Mouse (Mus musculus): ENCODE results near the gene Lamc3.

Gene Lamc3

GRCm38 (mm10) chr2:31934551-31934950 lies 47.5 kb downstream of the Lamc3 start:
- in situ Hi-C loops (cut with MboI, MseI) = no loop called here

GRCm38 (mm10) chr2:31935054-31935453 lies 48.0 kb downstream of the Lamc3 start:
- in situ Hi-C loops (cut with MboI, MseI) = no loop called here

- in situ Hi-C loops (cut with MboI, MseI) = no loop called here
Measured at GRCm38 (mm10) chr2:31938298-31938697, 51.2 kb downstream of the Lamc3 start.

- in situ Hi-C loops (cut with MboI, MseI) = no loop called here
Measured at GRCm38 (mm10) chr2:31943011-31943410, 55.9 kb downstream of the Lamc3 start.

GRCm38 (mm10) chr2:31945580-31945979 lies 58.5 kb downstream of the Lamc3 start:
- in situ Hi-C loops (cut with MboI, MseI) = no loop called here

GRCm38 (mm10) chr2:31948392-31948791 lies 61.3 kb downstream of the Lamc3 start:
- in situ Hi-C loops (cut with MboI, MseI) = no loop called here

GRCm38 (mm10) chr2:31948801-31949200 lies 61.7 kb downstream of the Lamc3 start:
- in situ Hi-C loops (cut with MboI, MseI) = no loop called here

GRCm38 (mm10) chr2:31950058-31950871 lies 63.2 kb downstream of the Lamc3 start, which contains the start of gene Aif1l:
Aif1l (plus strand) TSS chr2:31950139.
- in situ Hi-C loops (cut with MboI, MseI) = no loop called here

GRCm38 (mm10) chr2:31950966-31951365 lies 63.9 kb downstream of the Lamc3 start:
- in situ Hi-C loops (cut with MboI, MseI) = no loop called here

GRCm38 (mm10) chr2:31952236-31952635 lies 65.1 kb downstream of the Lamc3 start:
- in situ Hi-C loops (cut with MboI, MseI) = no loop called here

GRCm38 (mm10) chr2:31952725-31953124 lies 65.6 kb downstream of the Lamc3 start:
- in situ Hi-C loops (cut with MboI, MseI) = no loop called here

- in situ Hi-C loops (cut with MboI, MseI) = no loop called here
Measured at GRCm38 (mm10) chr2:31953687-31954086, 66.6 kb downstream of the Lamc3 start.

GRCm38 (mm10) chr2:31954779-31955181 lies 67.7 kb downstream of the Lamc3 start:
- in situ Hi-C loops (cut with MboI, MseI) = no loop called here

GRCm38 (mm10) chr2:31955686-31956085 lies 68.6 kb downstream of the Lamc3 start:
- in situ Hi-C loops (cut with MboI, MseI) = no loop called here

- in situ Hi-C loops (cut with MboI, MseI) = no loop called here
Measured at GRCm38 (mm10) chr2:31957211-31957610, 70.1 kb downstream of the Lamc3 start.

GRCm38 (mm10) chr2:31960986-31961385 lies 73.9 kb downstream of the Lamc3 start:
- in situ Hi-C loops (cut with MboI, MseI) = no loop called here

- in situ Hi-C loops (cut with MboI, MseI) = no loop called here
Measured at GRCm38 (mm10) chr2:31961791-31962222, 74.7 kb downstream of the Lamc3 start.

- in situ Hi-C loops (cut with MboI, MseI) = no loop called here
Measured at GRCm38 (mm10) chr2:31962501-31963224, 75.6 kb downstream of the Lamc3 start.

GRCm38 (mm10) chr2:31963491-31963890 lies 76.4 kb downstream of the Lamc3 start:
- in situ Hi-C loops (cut with MboI, MseI) = no loop called here

- in situ Hi-C loops (cut with MboI, MseI) = no loop called here
Measured at GRCm38 (mm10) chr2:31964191-31964590, 77.1 kb downstream of the Lamc3 start.

GRCm38 (mm10) chr2:31965110-31965509 lies 78.0 kb downstream of the Lamc3 start:
- in situ Hi-C loops (cut with MboI, MseI) = no loop called here

GRCm38 (mm10) chr2:31966801-31967200 lies 79.7 kb downstream of the Lamc3 start:
- in situ Hi-C loops (cut with MboI, MseI) = no loop called here

- in situ Hi-C loops (cut with MboI, MseI) = no loop called here
Measured at GRCm38 (mm10) chr2:31972589-31972988, 85.5 kb downstream of the Lamc3 start.
